Mouse (Mus musculus): Measurements from ENCODE around the gene Styk1. TPM values are rescaled to one million over a fixed set of nuclear protein-coding genes. Genes with fewer than 3 reads are reported as not detected.
A peak's percentile ranks its signal among the peaks of the same experiment; 100 is the strongest.

Styk1 gene
- not detected in 2 replicates for polyA plus RNA-seq (2012)

DNA sequence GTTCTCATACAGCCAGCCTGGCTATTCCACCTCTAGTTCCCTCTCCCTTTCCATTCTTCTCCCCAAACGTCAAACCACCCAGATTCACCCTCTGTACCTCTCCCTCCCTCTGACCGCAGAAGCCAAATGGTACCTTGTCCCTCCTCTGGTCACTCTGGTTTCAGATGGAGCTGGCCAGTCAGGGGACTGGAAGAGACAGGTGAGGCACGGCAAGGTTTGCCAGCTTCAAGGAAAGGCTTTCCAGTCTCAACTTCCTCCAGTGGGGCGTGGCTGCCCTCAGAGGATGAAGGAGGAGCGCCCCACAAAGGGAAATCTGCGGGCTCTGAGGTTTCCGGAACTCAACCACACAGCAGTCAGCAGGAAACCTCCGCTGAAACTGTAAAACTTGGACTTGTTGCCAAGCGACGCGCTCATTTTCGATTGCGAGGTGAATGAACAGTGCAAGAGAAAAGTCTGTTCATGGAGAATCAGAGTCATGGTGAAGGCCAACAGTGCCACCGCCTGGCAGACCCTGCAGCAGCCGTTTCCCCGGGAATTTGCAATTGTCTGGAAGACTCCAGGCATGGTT is at the start of gene Styk1:
Gene Styk1 (minus strand): TSS at position 246 of the 568 bp plus-strand sequence.
- no peak for TF ChIP-seq GATA1 (IDR thresholded peaks at IDR 0.05; ENCODE audit: low read length)

DNA sequence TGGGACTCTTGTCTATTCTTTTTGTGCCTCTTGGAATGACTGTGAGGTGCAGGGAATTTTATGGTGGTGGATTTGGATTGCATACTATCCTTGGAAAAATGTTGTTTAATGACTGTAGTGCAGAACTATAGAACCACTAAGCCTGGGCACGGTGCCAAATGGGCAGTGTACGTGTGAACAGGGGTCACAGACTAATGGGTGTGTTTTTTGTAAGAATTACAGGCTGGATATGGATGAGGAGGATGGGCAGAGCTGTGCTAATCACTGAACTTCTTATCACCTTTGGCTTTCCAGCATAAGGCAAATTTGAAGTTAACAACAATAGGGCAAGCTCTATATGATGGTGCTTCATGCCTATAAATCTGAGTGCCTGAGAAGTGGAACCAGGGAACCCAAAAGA is 49.6 kb upstream of the Styk1 start:
- TF ChIP-seq GATA1 (IDR thresholded peaks at IDR 0.05; ENCODE audit: low read length): no peak

DNA sequence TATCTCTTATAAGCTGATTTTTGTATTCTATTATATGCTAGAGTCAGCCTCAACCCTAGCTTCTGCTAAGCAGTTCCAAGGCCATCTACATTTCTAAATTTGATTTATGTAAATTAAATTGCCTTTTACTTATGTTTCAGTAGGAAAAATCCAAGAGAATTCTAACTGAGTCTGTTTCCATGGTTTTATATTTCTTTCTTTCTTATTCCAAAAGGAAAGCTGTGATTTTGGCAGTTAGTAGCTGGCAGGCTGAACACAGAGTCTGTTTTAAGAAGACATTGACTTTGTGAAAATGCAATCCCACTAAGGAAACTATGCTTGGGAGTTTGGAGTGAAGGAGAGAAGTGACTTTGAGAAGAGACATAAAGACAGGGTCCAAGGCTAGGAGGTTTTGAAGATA is 49.2 kb upstream of the Styk1 start:
- no peak for TF ChIP-seq GATA1 (IDR thresholded peaks at IDR 0.05; ENCODE audit: low read length)

DNA sequence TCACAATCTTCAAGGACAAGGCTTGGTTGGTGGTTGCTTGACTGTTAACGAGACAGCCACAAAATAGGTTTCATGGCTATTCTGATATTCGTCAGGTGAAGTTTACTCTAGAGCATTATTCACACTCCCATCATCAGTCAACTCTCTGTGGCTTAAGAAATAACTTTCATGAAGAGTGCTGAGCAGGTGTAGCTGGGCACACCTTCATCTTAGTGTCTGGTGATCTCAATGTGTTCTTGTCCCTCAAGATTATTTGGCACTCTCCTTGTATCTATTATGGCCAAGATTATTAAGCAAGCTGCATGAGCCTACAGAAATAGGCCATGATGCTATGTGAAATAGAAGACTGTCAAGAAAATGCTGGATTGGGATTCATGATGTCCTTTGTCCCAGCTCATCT is 47.9 kb upstream of the Styk1 start:
- no peak for TF ChIP-seq GATA1 (IDR thresholded peaks at IDR 0.05; ENCODE audit: low read length)

DNA sequence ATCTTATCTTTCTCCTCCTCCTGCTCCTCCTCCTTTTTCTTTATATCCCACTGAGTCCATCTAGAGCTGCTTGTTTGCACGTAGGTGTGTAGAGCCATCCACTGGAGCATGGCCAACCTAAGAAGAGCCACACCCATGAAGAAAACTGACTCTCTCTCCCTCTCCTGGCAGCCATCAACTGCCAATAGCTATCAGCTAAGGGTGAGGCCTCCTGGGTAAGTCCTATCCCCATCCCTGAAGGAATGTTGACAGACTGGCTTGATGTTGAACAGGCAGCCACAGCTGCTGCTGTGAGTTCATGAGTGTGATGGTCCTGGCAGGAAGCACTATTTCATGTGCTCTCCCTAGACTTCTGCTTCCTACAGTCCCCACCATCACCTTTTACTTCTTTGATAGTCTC is 43.3 kb upstream of the Styk1 start:
- no peak for TF ChIP-seq GATA1 (IDR thresholded peaks at IDR 0.05; ENCODE audit: low read length)

DNA sequence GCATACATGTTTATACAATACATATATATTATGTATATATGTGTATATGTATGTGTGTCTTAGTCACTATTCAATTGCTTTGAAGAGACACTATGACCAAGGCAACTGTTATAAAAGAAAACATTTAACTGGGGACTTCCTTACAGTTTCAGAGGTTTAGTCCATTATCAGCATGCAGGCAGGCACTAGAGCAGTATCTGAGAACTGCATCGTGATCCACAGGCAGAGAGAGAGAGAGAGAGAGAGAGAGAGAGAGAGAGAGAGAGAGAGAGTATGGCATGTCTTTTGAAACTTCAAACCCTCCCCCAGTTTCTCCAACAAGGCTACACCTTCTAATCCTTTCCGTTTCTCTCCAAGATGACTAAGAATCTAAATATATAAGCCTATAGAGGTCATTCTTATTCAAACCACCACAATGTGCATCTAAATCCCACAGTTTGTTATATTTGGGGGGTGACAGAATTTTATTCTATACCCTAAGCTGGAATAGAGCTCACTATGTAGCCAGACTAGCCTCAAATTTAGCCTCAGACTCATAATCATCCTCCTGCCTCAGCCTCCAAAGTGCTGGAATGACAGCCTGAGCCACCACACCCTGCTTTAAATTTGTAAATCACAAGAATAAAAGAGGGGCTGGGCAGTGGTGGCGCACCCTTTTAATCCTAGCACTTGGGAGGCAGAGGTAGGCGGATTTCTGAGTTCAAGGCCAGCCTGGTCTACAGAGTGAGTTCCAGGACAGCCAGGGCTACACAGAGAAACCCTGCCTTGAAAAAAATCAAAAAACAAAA is 40.7 kb upstream of the Styk1 start:
- TF ChIP-seq GATA1 (IDR thresholded peaks at IDR 0.05; ENCODE audit: low read length): no peak

DNA sequence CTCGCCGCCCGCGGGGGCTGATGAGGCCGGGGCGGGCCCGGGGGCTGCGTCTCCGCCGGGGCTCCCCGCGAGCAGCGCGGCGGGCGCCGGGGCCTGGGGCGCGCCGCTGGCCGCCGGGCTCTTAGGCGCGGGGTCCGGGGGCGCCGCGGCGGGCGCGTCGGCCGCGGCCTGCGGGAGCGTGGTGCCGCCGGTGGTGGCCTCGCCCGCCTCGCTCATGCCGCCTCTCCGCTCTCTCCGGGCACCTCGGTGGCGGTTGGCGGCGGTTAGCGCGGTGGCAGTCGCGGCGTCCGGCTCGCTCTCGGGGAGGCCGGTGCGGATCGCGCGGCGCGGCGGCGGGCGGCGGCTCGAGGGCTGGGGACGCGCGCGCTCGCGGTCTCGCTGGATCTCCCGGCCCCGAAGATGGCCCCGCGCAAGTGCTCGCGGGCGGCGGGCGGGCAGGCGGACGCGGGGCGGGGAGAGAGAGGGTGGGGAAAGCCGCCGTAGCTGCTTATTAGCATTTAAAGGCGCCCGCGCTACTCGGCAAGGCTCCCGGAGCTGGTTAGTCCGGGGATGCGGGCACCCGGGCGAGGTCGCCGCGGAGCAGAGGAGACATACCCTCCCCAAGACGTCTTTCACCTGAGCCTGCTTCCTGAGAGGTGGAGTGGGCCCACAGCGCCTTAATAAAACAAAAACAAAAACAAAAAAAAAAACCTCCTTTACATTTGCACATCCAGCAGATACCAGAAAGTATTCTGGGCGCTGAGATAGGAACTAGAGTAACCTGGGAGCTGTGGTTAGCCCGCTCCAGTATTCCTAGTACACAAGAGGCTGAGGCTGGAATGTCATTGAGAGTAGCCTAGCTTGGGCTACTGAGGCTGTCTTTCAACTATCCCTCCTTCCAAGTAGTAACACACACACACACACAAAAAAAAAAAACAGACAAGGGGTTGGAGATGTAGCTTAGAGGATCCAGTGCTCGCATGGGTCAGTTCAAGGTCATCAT is 34.9 kb upstream of the Styk1 start, which contains the start of gene Ybx3:
Gene Ybx3 (minus strand): TSS at position 437 of the 982 bp plus-strand sequence.
- TF ChIP-seq GATA1 (IDR thresholded peaks at IDR 0.05; ENCODE audit: low read length): no peak

DNA sequence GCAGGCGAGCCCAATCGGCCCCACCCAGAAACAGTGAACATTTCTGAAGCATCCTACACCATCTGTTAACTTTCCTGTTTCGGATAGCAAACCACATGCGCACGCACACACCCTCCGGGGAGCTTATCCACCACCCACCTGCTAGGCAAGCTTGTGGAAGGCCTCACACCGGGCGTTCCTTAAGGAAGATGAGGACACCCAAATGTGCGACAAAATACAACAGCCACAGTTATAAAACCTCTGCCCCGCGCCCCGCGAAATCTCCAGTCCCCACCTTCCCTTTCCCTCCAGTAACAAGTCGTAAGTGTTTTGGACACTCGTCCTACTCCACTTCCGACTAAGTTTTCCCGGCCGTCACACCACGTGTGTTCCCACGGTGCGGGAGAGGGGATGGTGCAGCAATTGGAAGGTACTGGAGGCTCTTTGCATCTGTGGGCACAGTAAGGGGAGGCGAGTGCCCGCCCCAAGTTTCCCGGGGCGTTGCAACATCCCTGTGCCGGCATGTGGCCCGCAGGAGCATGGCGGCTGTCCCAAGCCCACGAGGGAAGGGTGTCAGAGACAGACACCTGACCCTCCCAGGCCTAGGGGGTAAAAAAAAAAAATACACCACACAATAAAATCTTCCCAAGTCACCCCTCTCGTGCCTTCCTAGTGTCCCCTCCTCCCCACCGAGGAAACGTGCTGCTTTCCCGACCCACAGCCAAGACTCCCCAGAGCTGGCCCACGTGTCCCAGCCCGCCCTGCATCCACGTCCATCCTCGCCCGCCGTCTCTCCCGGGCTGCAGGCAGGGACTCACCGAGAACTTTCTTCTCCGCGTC is 34.0 kb upstream of the Styk1 start:
- peak; percentile 33 for TF ChIP-seq GATA1 (IDR thresholded peaks at IDR 0.05; ENCODE audit: low read length)

DNA sequence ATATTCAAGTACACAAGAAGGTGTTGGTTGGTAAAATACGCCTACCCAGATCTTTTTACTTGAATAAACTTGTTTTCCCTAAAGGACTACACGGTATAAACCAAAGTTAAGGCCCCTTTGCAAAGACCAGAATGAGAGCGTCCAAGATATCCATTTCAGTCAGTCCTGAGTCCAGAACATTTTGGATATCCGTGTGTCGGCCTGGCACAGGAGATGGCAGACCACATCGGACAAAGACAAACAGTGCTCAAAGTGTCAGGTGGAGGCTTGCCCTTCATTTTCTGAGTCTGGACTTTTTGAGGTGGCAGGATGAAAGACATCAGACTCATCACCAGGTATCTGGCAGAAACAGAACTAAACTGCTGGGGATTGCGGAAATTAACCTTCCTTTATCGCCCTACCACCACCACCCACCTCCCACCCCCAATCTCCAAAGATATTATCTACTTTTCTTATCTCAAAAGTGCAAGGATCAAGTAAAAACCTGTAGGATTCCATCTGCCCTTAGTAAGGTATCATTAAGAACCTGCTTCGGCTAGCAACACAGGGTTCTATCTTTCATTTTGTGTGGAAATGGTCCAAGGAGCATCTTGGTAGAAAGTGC is 33.1 kb upstream of the Styk1 start:
- no peak for TF ChIP-seq GATA1 (IDR thresholded peaks at IDR 0.05; ENCODE audit: low read length)

DNA sequence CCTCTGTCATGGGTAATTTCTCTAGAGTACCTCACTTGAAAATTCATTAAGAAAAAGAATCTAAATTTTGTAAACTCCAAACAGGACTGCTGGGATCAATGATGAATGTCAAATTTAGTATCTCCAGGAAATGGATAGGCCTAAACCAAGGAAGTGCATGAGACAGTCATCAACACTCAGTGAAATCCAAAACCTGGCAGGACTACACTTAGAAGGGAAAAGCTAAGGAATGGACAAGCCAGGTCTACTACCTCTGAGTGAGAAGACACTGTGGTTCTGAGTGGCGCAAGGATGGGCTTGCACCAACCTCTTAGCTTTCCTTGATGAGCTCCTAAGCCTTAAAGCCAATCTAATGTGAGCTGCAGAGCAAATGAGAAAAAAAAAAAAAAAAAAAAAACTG is 32.1 kb upstream of the Styk1 start:
- no peak for TF ChIP-seq GATA1 (IDR thresholded peaks at IDR 0.05; ENCODE audit: low read length)

DNA sequence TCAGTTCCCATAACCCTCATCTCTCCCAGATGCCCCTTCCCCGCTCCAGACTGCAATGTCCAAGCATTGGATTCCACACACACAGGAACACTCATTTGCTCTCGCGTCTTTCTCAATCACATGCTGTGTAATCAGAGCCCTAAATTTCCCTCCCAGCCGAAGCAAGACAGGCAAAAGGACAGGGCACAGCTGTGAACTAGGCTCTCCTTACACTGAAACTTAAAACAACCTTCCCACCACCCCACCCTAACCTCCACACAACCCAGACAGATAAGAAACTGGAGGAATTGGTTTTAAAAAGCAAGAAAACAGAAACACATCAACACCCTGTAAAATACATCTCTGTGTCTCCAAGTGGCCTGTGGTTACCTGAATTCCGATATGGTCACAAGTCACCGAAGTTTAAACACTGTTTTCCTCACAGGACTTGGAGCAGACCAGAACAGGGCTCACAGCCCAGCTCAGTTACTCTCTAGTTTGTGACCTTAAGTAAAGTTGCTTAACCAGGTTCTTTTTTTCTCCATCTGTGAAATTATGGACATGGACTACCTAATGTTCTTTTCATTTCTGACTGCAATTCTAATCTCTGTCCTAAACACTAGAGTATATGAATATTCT is 30.4 kb upstream of the Styk1 start:
- TF ChIP-seq GATA1 (IDR thresholded peaks at IDR 0.05; ENCODE audit: low read length): no peak

DNA sequence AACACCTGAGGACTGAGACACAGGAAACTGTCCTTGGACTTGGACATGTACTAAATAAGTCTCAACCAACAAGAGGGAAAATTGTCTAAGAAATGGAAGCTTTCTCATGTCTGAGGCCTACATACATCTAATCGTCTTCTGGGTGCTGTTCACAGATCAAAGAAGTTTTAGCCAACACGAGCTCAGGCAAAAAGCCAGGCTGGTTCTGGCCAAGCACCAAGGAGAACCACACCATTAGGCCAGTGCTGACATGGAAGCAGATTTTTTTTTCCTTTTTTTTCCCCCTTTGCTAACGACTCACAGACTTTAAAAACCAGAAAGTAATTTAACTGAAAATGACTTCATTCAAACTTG is 29.6 kb upstream of the Styk1 start:
- TF ChIP-seq GATA1 (IDR thresholded peaks at IDR 0.05; ENCODE audit: low read length): no peak

DNA sequence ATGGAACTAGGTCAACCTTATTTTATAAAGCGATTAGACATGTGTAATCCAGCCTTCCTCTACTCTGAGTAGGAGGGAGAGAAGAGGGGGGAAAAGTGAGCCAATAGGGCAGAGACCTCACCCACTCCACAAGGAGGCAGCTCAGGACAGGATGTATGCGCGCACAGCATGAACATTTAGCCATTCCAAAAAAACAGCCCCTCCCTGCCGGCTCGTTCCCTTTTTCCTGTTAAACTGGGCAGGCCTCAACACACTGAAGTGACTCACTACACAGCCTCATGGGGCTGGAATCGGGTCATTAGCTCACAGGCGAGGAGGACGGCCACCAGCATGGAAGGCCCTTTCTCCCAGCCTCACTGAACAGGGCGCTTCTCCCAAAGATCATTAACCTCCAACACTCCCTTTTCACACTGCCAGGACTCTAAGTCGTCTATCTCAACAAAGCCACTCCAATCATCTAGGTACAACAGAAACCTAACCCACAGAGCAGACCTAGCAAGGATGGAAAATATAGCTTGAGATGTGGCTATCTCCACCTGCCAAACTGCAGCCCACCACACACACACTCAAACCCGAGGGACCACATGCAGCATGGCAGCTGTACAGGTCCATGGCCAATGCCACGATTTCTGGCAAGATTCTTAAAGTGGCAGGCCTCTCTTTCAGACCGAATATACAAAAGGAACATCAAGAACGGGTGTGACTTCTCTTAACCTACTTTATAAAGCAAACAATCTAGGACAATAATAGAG is 29.0 kb upstream of the Styk1 start:
- TF ChIP-seq GATA1 (IDR thresholded peaks at IDR 0.05; ENCODE audit: low read length): no peak
